Mouse (Mus musculus): ENCODE measurements around the gene Ssc4d.

Ssc4d gene

GRCm38 (mm10) chr5:135940587-135940986 is 33.7 kb downstream of the Ssc4d start:
- no peak for DNase-seq (ENCODE audit: low spot score in 2 of 2)

DNA sequence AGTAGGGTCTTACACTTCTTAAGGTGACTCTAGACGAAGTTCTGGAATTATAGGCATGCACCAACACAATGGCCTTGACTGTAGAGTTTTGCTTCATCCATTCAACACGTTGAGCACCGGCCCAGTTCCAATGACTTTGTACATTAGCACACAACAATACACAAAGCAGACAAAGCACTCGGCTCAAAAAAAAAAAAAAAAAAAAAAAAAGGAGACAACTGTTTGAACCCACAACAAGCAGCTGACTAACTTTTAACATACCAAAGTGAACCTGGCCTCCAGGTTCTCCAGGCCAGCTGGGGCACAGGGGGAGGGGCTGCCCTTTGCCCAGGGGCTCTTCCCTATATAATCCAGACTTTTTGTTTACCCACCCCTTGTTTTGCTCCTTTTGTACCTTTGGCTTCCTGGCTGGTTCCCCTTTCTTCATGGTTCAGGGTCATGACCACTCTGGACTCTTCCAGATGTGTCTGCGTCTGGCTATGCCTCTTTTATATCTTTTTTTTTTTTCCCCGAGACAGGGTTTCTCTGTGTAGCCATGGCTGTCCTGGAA is 38.6 kb downstream of the Ssc4d start:
- DNase-seq (ENCODE audit: low spot score in 2 of 2), result no peak

- no peak for DNase-seq (ENCODE audit: low spot score in 2 of 2)
Measured at GRCm38 (mm10) chr5:135935176-135935523, 39.2 kb downstream of the Ssc4d start.

DNA sequence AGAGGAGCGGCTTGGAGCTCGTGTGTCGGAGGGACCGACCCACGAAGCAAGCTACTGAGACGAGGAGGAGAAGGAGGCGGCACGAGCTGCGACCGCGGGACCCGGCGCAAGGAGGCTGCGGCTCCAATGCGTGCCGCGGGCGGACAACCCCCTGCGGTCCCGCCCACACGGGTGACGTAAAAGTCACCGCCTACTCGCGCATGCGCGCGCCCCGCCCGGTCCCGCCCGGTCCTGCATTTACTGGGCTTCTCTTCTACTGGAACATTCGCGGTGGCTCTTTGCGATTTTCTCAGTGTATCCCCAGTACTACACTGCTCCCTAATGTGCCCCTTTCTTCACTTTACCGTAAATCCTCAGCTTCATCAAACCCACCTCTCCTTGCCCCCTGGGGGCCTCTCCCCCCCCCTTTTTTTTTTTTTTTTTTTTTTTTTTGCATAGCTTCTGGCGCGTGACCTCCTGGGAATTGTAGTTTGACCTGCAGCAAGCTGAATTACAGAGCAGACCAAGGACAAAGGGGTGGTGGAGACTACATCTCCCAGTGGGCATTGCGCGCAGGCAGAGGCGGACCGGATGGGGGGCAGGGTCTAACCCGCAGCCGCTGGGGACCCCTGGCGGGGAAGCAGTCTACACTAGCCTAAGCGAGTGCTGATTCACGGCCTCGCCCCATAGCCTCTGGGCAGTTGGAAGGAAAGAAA is 39.7 kb downstream of the Ssc4d start, which contains the start of gene Ywhag:
TSS of gene Ywhag (minus strand) at position 136 of the 695 bp plus-strand sequence.
- peak; percentile 98 to 99 for DNase-seq (ENCODE audit: low spot score in 2 of 2)

- peak; percentile 70 to 83 for DNase-seq (ENCODE audit: low spot score in 2 of 2)
Measured at GRCm38 (mm10) chr5:135933900-135934441, 40.4 kb downstream of the Ssc4d start.

DNA sequence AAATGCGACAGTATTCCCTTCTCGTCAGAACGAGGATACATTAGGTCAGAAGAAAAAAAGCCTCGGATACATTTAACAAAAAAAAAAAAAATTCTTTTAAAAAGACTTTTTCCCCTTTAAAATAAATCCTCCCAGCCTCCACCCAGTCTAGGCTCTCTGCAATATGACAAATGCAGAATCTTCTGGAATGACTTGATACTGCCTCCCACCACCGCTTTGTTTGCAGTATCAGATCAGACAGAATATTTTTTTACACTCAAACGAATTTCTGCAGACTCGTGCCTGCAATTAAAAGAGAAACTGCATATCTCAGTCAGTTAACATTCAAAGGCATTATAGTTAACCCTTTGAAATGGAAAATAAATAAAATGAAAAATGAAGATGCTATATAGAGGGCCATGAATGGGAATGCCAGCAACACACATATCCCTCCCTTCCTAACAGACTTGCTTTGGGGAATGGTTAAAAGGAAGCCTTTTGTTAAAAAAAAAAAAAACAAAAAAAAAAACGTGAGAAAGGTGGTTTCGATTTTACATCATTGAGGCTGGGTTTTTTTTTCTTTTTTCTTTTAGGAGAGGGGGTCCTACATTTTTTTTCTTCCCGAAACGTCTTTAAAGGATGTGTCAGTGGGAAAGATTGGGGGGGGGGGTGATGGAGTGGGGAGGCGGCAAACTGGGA is 41.0 kb downstream of the Ssc4d start:
- DNase-seq (ENCODE audit: low spot score in 2 of 2), result no peak

- DNase-seq (ENCODE audit: low spot score in 2 of 2), result no peak
Measured at GRCm38 (mm10) chr5:135932359-135932758, 42.0 kb downstream of the Ssc4d start.

- DNase-seq (ENCODE audit: low spot score in 2 of 2), result no peak
Measured at GRCm38 (mm10) chr5:135931526-135931925, 42.8 kb downstream of the Ssc4d start.

- no peak for DNase-seq (ENCODE audit: low spot score in 2 of 2)
Measured at GRCm38 (mm10) chr5:135929685-135930424, 44.5 kb downstream of the Ssc4d start.

DNA sequence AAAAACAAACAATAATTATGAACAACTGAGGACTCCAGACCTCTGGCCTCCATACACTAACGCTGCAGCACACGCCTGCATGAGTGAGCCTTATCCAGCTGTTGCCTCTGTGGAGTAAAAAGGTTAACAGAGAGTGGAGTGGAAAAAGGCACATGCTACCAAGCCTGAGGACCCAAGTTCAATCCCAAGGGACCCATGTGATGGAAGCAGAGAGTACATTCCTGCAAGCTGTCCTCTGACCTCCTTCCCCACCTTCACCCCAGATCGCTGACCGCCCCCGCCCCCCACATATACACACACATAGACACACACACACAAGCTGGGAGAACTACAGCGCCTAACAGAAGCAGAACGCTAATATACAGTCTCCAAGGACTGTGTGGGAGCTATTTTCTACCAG is 50.4 kb downstream of the Ssc4d start:
- DNase-seq (ENCODE audit: low spot score in 2 of 2), result no peak

- no peak for DNase-seq (ENCODE audit: low spot score in 2 of 2)
Measured at GRCm38 (mm10) chr5:135919902-135920301, 54.4 kb downstream of the Ssc4d start.

- DNase-seq (ENCODE audit: low spot score in 2 of 2), result no peak
Measured at GRCm38 (mm10) chr5:135918593-135918992, 55.7 kb downstream of the Ssc4d start.

DNA sequence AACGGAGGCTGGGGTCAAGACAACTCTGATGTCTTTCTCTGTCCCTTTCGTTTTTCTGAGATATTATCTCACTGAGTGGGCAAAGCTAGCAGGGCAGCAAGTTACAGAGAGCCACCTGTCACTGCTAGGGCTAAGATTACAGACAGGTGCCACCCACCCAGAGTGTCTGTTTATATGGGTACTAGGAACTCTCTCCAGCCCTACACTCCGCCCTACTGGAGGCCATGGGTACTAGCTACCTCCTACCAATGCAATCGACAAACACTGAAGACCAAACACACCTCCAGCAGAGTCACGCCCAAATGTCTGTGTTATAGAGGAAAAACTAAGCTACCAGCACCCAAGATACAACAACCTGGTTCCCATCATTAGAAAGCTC is 56.3 kb downstream of the Ssc4d start:
- no peak for DNase-seq (ENCODE audit: low spot score in 2 of 2)

DNA sequence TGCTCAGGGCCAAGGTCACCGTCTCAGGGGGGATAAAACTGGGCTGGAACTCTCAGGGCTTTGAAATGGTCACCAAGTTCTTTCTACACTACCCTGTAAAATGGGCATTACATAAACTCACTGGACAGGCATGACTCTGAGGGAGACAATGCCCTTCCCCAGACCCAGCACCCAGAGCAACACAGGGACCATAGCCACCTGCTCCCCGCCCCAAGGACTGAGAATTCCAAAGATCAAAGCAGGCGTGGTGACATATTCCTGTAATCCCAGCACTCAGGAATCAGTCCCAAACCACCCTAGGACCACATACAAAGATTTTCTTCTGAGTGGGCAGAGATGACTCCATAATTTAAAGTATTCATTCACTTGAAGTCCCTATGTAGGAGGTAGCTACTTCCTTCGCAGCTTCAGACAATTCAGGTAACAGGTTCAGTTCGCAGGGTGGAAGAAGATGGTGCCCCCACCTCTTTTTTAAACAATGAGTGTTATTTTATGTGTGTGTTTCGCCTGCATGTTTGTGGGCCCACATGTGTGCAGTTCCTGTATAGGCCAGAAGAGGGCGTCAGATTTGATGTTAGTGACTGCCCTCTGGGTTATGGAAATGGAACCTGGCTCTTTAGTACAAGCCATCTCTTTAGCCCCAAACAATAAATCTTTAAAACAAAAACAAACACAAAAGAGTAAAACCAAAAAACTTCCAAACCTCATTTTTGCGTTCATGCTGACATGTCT is 56.8 kb downstream of the Ssc4d start:
- DNase-seq (ENCODE audit: low spot score in 2 of 2), result no peak

GRCm38 (mm10) chr5:135916601-135917000 is 57.7 kb downstream of the Ssc4d start:
- no peak for DNase-seq (ENCODE audit: low spot score in 2 of 2)

DNA sequence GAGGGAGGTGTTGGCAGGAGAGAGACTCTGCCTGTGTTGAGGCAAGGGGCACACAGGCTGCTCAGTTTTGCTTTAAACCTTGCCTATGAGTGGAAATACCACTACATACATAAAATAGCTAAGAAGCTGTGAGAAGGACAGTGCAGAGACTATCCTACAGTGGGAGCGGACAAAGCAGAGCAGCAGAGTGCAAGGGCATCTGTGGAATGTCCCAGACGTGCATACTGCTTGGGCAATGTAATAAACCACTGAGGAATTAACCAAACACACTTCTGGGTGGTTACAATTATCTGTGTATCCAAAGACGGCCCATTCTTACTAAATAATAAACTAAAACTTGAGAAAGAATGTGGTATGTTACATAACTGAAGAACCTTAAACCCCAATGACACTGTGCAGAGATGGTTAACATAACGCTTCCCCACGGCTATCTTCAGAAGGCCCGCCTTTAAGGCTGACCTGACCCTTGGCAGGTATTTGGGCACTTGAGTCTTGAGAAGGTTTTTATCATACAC is 58.2 kb downstream of the Ssc4d start:
- DNase-seq (ENCODE audit: low spot score in 2 of 2), result no peak

- DNase-seq (ENCODE audit: low spot score in 2 of 2), result no peak
Measured at GRCm38 (mm10) chr5:135914156-135914555, 60.2 kb downstream of the Ssc4d start.

DNA sequence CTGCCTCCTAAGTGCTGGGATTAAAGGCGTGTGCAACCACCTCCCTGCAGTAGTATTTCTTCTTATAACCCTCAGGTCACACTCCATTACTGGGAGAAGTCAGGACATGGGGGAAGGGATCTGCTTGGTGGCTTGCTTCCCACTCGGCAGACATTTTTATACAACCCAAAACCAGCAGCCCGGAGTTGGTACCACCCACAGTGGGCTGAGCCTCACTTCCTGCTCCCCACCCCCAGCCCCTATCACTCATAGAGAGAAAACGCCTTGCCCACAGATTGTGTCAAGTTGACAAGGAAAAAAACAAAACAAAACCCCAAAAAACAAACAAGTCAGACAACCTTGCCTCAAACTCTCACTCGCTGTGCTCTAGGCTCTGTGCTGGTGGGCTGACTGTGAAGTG is 61.1 kb downstream of the Ssc4d start:
- no peak for DNase-seq (ENCODE audit: low spot score in 2 of 2)

DNA sequence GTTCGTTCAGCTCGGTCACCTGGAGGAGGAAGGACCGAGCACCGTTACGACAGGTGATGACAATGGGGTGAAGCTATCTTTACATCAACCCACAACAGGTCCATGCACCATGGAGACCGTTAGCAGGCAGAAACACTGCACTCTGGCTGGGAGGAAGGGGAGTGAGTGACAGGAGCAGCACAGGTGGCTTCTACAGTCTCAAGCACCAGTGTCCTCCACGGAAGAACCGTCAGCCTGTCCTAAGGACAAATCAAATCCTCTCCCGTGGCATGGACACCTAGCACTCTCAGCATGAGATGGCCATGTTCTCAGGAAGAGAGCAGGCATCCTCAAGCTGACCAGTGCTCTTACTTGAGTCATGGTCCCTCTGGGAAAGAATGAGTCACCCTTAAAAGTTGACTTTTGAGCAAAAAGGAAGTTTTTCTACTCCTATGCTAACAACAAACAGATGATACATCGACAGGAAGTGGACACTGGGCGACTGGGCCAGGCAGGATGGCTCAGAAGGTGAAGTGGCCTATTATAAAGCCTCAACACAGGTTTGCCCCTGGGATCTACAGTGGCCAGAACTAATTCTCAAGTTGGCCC is 62.6 kb downstream of the Ssc4d start:
- DNase-seq (ENCODE audit: low spot score in 2 of 2), result no peak

DNA sequence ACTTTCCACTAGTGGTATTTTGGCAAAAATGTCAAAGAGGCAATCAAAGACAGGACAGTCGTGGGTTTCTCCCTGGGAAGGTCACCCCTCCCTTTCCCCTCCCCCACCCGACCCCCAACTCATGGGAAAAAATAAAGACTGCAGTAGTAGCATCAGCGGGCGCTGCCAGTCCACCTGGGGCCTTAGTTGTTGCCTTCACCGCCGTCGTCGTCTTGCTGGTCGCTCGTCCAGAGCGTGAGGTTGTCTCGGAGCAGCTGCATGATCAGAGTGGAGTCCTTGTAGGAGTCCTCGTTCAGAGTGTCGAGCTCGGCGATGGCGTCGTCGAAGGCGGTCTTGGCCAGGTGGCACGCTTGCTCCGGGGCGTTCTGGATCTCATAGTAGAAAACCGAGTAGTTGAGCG is 63.5 kb downstream of the Ssc4d start:
- DNase-seq (ENCODE audit: low spot score in 2 of 2), result no peak

All from spleen, postnatal 4 days (tissue).